In genomic region chr13:68607652-68608405, GRCm38 (mm10) we compare ENCODE assay signal across 8 mouse cellular contexts. TPM values are rescaled to one million over a fixed set of nuclear protein-coding genes. Genes with fewer than 3 reads are reported as not detected.
DNase-seq lines count a peak whose midpoint lies in the region; ATAC-seq and TF ChIP-seq lines count a peak whose summit lies in the region.

No protein-coding gene starts in this region.

- peak overlapping the region; percentile 45 for H3K4me2 ChIP-seq in limb, embryonic 12.5 days

- no peak for TF ChIP-seq POLR2A in small intestine, adult 2 months (IDR thresholded peaks at IDR 0.05; ENCODE audit: low read depth, low read length)

- no peak for TF ChIP-seq CTCF in small intestine, adult 2 months (IDR thresholded peaks at IDR 0.05; ENCODE audit: extremely low read depth, insufficient read length, insufficient replicate concordance, low read depth, low read length)

- H3K9ac ChIP-seq in limb, embryonic 12.5 days (replicated peaks), result no peak overlapping the region

- H3K9me3 ChIP-seq in megakaryocyte, embryonic 14.5 days, result peaks cover 11% of the 10 kb centered on the region
- H3K9me3 ChIP-seq in limb, embryonic 12.5 days, result no peaks in the 10 kb centered on the region

- H3K36me3 ChIP-seq in megakaryocyte, embryonic 14.5 days (replicated peaks; ENCODE audit: low read length), result no peaks in the 10 kb centered on the region
- no peaks in the 10 kb centered on the region for H3K36me3 ChIP-seq in limb, embryonic 12.5 days
- no peaks in the 10 kb centered on the region for H3K36me3 ChIP-seq in small intestine, adult 2 months (ENCODE audit: control insufficient read depth, insufficient read depth, low read length)

- ATAC-seq in megakaryocyte, adult 5-6 weeks (ENCODE audit: poor library complexity, severe bottlenecking), result no peak
- peak; percentile 40; the same call in 1 of the 2 replicates for ATAC-seq in limb, embryonic 12.5 days (ENCODE audit: insufficient number of reproducible peaks, insufficient read depth, low FRiP score, low TSS enrichment, low read depth)

- no peaks in the 10 kb centered on the region for H3K4me1 ChIP-seq in megakaryocyte, embryonic 14.5 days
- no peaks in the 10 kb centered on the region for H3K4me1 ChIP-seq in limb, embryonic 12.5 days (replicated peaks)
- peaks cover 6% of the 10 kb centered on the region; the same call in 1 of the 2 replicates for H3K4me1 ChIP-seq in small intestine, adult 2 months (ENCODE audit: control insufficient read depth, insufficient read depth, insufficient read length, low read length)

- peak; percentile 21 for DNase-seq in embryo, embryonic 10 days (ENCODE audit: low spot score)
- DNase-seq in embryo, embryonic 9.5 days (ENCODE audit: extremely low spot score), result no peak
- no peak for DNase-seq in spleen, postnatal 14 days (ENCODE audit: low spot score in 2 of 2)
- no peak for DNase-seq in adrenal gland, adult 8-10 months

- peaks cover 2% of the 10 kb centered on the region for H3K27me3 ChIP-seq in megakaryocyte, embryonic 14.5 days (replicated peaks)
- no peaks in the 10 kb centered on the region for H3K27me3 ChIP-seq in limb, embryonic 12.5 days
- H3K27me3 ChIP-seq in small intestine, adult 2 months (ENCODE audit: control insufficient read depth, insufficient read depth, low read length), result no peaks in the 10 kb centered on the region

- 46% methylated on average over 21 of the region's 21 CpGs for WGBS in limb, embryonic 12.5 days
- WGBS in small intestine, adult 2 months, result 37% methylated on average over 21 of the region's 21 CpGs

- H3K27ac ChIP-seq in limb, embryonic 12.5 days, result peak overlapping the region; percentile 66; the same call in 1 of the 2 replicates
- H3K27ac ChIP-seq in small intestine, adult 2 months (ENCODE audit: insufficient read depth, low read depth, low read length), result no peak overlapping the region

- peak overlapping the region; percentile 31 for H3K4me3 ChIP-seq in megakaryocyte, embryonic 14.5 days (replicated peaks)
- peak overlapping the region; percentile 17; the same call in 1 of the 2 replicates for H3K4me3 ChIP-seq in limb, embryonic 12.5 days (replicated peaks)
- peak overlapping the region; percentile 25; the same call in 1 of the 2 replicates for H3K4me3 ChIP-seq in small intestine, adult 2 months (ENCODE audit: low read depth, low read length)

RNA-seq across cellular contexts. Expression of gene 1700001L19Rik, which starts 10.6 kb away (rescaled TPM):
- not detected in 2 replicates for polyA plus RNA-seq in megakaryocyte, embryonic 14.5 days (2012; ENCODE audit: insufficient read depth, low replicate concordance)
- total RNA-seq in megakaryocyte, adult 5-6 weeks (2015), result not detected in 2 replicates
- total RNA-seq in megakaryocyte, adult 5-6 weeks (2017), result not detected in 2 replicates
- 0.29 and 0.69 TPM in 2 replicates for polyA plus RNA-seq in limb, embryonic 12.5 days (2016; fragmentation: Nextera tagmentation; extraction: Ambion mirVana)
- polyA plus RNA-seq in small intestine, adult 2 months (2012; rRNA removed), result not detected in 2 replicates
- total RNA-seq in adrenal gland, adult 8-10 months (2022), result under 1 TPM in 2 of 4 experiments, not detected in 2; 0.21 to 0.65 TPM

RNA-seq across cellular contexts. Expression of gene Fastkd3, which starts 25.8 kb away (rescaled TPM):
- polyA plus RNA-seq in megakaryocyte, embryonic 14.5 days (2012; ENCODE audit: insufficient read depth, low replicate concordance), result 0.28 TPM in 1 of 2 replicates, not detected in the other
- 13.6 and 14.4 TPM in 2 replicates for total RNA-seq in megakaryocyte, adult 5-6 weeks (2015)
- 5.3 and 7.2 TPM in 2 replicates for total RNA-seq in megakaryocyte, adult 5-6 weeks (2017)
- polyA plus RNA-seq in limb, embryonic 12.5 days (2016; fragmentation: Nextera tagmentation; extraction: Ambion mirVana), result 44.5 TPM in 2 replicates
- 2.2 and 3.3 TPM in 2 replicates for polyA plus RNA-seq in small intestine, adult 2 months (2012; rRNA removed)
- 10 to 100 TPM; 13.3 to 17.5 (median 17.2) TPM for total RNA-seq in adrenal gland, adult 8-10 months (2022)

RNA-seq across cellular contexts. Expression of gene Mtrr, which starts 25.9 kb away (rescaled TPM):
- polyA plus RNA-seq in megakaryocyte, embryonic 14.5 days (2012; ENCODE audit: insufficient read depth, low replicate concordance), result 2.5 and 4.9 TPM in 2 replicates
- total RNA-seq in megakaryocyte, adult 5-6 weeks (2015), result 4.8 and 6.6 TPM in 2 replicates
- 7.2 and 8.0 TPM in 2 replicates for total RNA-seq in megakaryocyte, adult 5-6 weeks (2017)
- 20.9 and 22.7 TPM in 2 replicates for polyA plus RNA-seq in limb, embryonic 12.5 days (2016; fragmentation: Nextera tagmentation; extraction: Ambion mirVana)
- polyA plus RNA-seq in small intestine, adult 2 months (2012; rRNA removed), result 1.3 and 2.2 TPM in 2 replicates
- total RNA-seq in adrenal gland, adult 8-10 months (2022), result 10 to 100 TPM; 18.1 to 19.3 (median 18.7) TPM

Comparison
In these comparisons a context has a peak if more than half of its experiments do, and no peak if none do; other contexts are left out.
1. RNA of gene Fastkd3, which starts 25.8 kb away (polyA plus RNA-seq): 44.5 TPM in limb, embryonic 12.5 days; 2.2 to 3.3 TPM in small intestine, adult 2 months and 0.28 TPM in megakaryocyte, embryonic 14.5 days; every median in the first group is over 10 times any median in the second.
2. Peak in every context shown above with its lines, with median percentiles within 50 percentile points of each other: H3K4me3 ChIP-seq.